Mouse (Mus musculus): ENCODE results near the gene Tbc1d23.

The Tbc1d23 gene

GRCm38 (mm10) chr16:57162841-57163240, 68.5 kb downstream of the Tbc1d23 start:
- no peak for DNase-seq (ENCODE audit: low spot score)

GRCm38 (mm10) chr16:57159835-57160234, 71.5 kb downstream of the Tbc1d23 start:
- no peak for DNase-seq (ENCODE audit: low spot score)

- DNase-seq (ENCODE audit: low spot score) = no peak
Observed at GRCm38 (mm10) chr16:57157728-57158127, 73.6 kb downstream of the Tbc1d23 start.

- DNase-seq (ENCODE audit: low spot score) = no peak
Observed at GRCm38 (mm10) chr16:57157076-57157475, 74.2 kb downstream of the Tbc1d23 start.

GRCm38 (mm10) chr16:57155899-57156298, 75.4 kb downstream of the Tbc1d23 start:
- no peak for DNase-seq (ENCODE audit: low spot score)

GRCm38 (mm10) chr16:57151437-57151836, 79.9 kb downstream of the Tbc1d23 start:
- DNase-seq (ENCODE audit: low spot score) = no peak

GRCm38 (mm10) chr16:57144741-57145140, 86.6 kb downstream of the Tbc1d23 start:
- DNase-seq (ENCODE audit: low spot score) = no peak

- no peak for DNase-seq (ENCODE audit: low spot score)
Observed at GRCm38 (mm10) chr16:57133611-57134010, 97.7 kb downstream of the Tbc1d23 start.

- no peak for DNase-seq (ENCODE audit: low spot score)
Observed at GRCm38 (mm10) chr16:57132326-57132725, 99.0 kb downstream of the Tbc1d23 start.

GRCm38 (mm10) chr16:57131544-57131943, 99.8 kb downstream of the Tbc1d23 start:
- DNase-seq (ENCODE audit: low spot score) = no peak

- DNase-seq (ENCODE audit: low spot score) = no peak
Observed at GRCm38 (mm10) chr16:57130752-57131400, 100.4 kb downstream of the Tbc1d23 start.

- DNase-seq (ENCODE audit: low spot score) = no peak
Observed at GRCm38 (mm10) chr16:57127825-57128224, 103.5 kb downstream of the Tbc1d23 start.

GRCm38 (mm10) chr16:57126268-57126667, 105.0 kb downstream of the Tbc1d23 start:
- no peak for DNase-seq (ENCODE audit: low spot score)

GRCm38 (mm10) chr16:57122682-57123445, 108.4 kb downstream of the Tbc1d23 start:
- no peak for DNase-seq (ENCODE audit: low spot score)

GRCm38 (mm10) chr16:57121816-57122415, 109.4 kb downstream of the Tbc1d23 start:
- DNase-seq (ENCODE audit: low spot score) = no peak

- peak; percentile 54 for DNase-seq (ENCODE audit: low spot score)
Observed at GRCm38 (mm10) chr16:57120913-57121815, 110.1 kb downstream of the Tbc1d23 start, which contains the start of gene Tomm70a. Tomm70a (plus strand) TSS chr16:57121703.

Data from urinary bladder, postnatal 10 days (tissue).